Comparison of ENCODE assay signal across 7 mouse cellular contexts in the genomic region with DNA sequence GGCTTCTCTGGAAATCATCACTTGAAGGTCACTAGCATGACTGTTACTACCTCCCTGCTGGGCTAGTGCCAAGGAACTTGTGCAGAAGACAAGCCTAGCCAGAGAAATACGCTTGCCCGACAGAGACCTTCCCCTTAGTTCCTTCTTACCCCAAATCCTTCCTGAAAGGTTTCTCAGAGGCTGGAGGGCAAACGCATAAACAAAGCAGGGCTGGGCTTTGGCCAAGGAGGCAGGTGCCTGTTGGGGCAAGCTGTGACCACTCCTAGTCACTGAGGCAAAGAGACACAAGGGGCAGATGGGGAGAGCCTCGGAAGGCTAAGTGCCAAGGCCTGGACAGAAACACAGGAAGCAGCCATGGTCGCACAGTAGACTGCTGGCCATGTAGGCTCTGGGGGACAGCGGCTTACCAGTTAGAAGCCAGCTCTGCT. TPM values are rescaled to one million over a fixed set of nuclear protein-coding genes. Genes with fewer than 3 reads are reported as not detected.
DNase-seq lines count a peak whose midpoint lies in the region; ATAC-seq and TF ChIP-seq lines count a peak whose summit lies in the region.

No protein-coding gene starts in this region.

- no peaks in the 10 kb centered on the region for H3K9me3 ChIP-seq in liver, embryonic 11.5 days (ENCODE audit: control insufficient read depth, low read length)
- H3K9me3 ChIP-seq in heart, embryonic 12.5 days (replicated peaks): no peaks in the 10 kb centered on the region
- H3K9me3 ChIP-seq in midbrain, embryonic 15.5 days: no peaks in the 10 kb centered on the region
- no peaks in the 10 kb centered on the region for H3K9me3 ChIP-seq in neural tube, embryonic 15.5 days (replicated peaks)

- H3K4me1 ChIP-seq in liver, adult 2 months (ENCODE audit: control insufficient read depth, insufficient read depth, low read length): no peaks in the 10 kb centered on the region
- no peaks in the 10 kb centered on the region for H3K4me1 ChIP-seq in liver, embryonic 11.5 days (replicated peaks; ENCODE audit: control insufficient read depth, insufficient read depth, low read length)
- peaks cover 38% of the 10 kb centered on the region for H3K4me1 ChIP-seq in cerebellum, adult 2 months (ENCODE audit: control insufficient read depth, insufficient read depth, low read length)
- peaks cover 9% of the 10 kb centered on the region for H3K4me1 ChIP-seq in heart, embryonic 12.5 days (replicated peaks)
- H3K4me1 ChIP-seq in midbrain, embryonic 15.5 days: peaks cover 8% of the 10 kb centered on the region; the same call in 1 of the 2 replicates
- H3K4me1 ChIP-seq in neural tube, embryonic 15.5 days: no peaks in the 10 kb centered on the region

- ATAC-seq in liver, embryonic 11.5 days (replicated peaks; ENCODE audit: low FRiP score): no peak
- no peak; the same call in 1 of the 2 replicates for ATAC-seq in heart, embryonic 12.5 days (ENCODE audit: insufficient number of reproducible peaks, low FRiP score)
- no peak for ATAC-seq in midbrain, embryonic 15.5 days (replicated peaks)
- no peak for ATAC-seq in neural tube, embryonic 15.5 days (ENCODE audit: low FRiP score)

- no peak overlapping the region for H3K4me3 ChIP-seq in liver, adult 2 months (ENCODE audit: insufficient read depth, low read depth, low read length)
- H3K4me3 ChIP-seq in liver, embryonic 11.5 days (ENCODE audit: low read depth, low read length): no peak overlapping the region
- H3K4me3 ChIP-seq in cerebellum, adult 2 months (replicated peaks; ENCODE audit: insufficient read depth, low read depth, low read length): no peak overlapping the region
- no peak overlapping the region for H3K4me3 ChIP-seq in heart, embryonic 12.5 days
- no peak overlapping the region for H3K4me3 ChIP-seq in midbrain, embryonic 15.5 days
- H3K4me3 ChIP-seq in neural tube, embryonic 15.5 days (replicated peaks): no peak overlapping the region

- H3K36me3 ChIP-seq in liver, adult 2 months (ENCODE audit: control insufficient read depth, insufficient read depth, low read length): no peaks in the 10 kb centered on the region
- peaks cover 6% of the 10 kb centered on the region; the same call in 1 of the 2 replicates for H3K36me3 ChIP-seq in liver, embryonic 11.5 days (ENCODE audit: control insufficient read depth, insufficient read depth, low read length)
- peaks cover 33% of the 10 kb centered on the region for H3K36me3 ChIP-seq in heart, embryonic 12.5 days
- H3K36me3 ChIP-seq in midbrain, embryonic 15.5 days (replicated peaks): no peaks in the 10 kb centered on the region
- 0 out of 2 replicates have a peak, but pooled peaks cover 5% of the 10 kb centered on the region for H3K36me3 ChIP-seq in neural tube, embryonic 15.5 days

- H3K27me3 ChIP-seq in liver, adult 2 months (ENCODE audit: control insufficient read depth, insufficient read depth, low read length): no peaks in the 10 kb centered on the region
- no peaks in the 10 kb centered on the region for H3K27me3 ChIP-seq in liver, embryonic 11.5 days (replicated peaks; ENCODE audit: control insufficient read depth, insufficient read depth, low read length)
- H3K27me3 ChIP-seq in cerebellum, adult 2 months (ENCODE audit: control insufficient read depth, insufficient read depth, low read length): no peaks in the 10 kb centered on the region
- no peaks in the 10 kb centered on the region for H3K27me3 ChIP-seq in heart, embryonic 12.5 days (replicated peaks)
- H3K27me3 ChIP-seq in midbrain, embryonic 15.5 days (replicated peaks): no peaks in the 10 kb centered on the region
- no peaks in the 10 kb centered on the region for H3K27me3 ChIP-seq in neural tube, embryonic 15.5 days (replicated peaks)

- TF ChIP-seq CTCF in liver, adult 2 months (IDR thresholded peaks at IDR 0.05; ENCODE audit: low read depth, low read length): no peak
- no peak for TF ChIP-seq CTCF in cerebellum, adult 2 months (IDR thresholded peaks at IDR 0.05; ENCODE audit: borderline replicate concordance, insufficient read depth, low read depth, low read length)

- H3K9ac ChIP-seq in liver, adult 2 months (ENCODE audit: low read depth, low read length): no peak overlapping the region
- no peak overlapping the region for H3K9ac ChIP-seq in liver, embryonic 11.5 days (ENCODE audit: low read depth, low read length)
- H3K9ac ChIP-seq in heart, embryonic 12.5 days: no peak overlapping the region
- H3K9ac ChIP-seq in midbrain, embryonic 15.5 days: no peak overlapping the region
- no peak overlapping the region for H3K9ac ChIP-seq in neural tube, embryonic 15.5 days (replicated peaks)

- WGBS in liver, adult 2 months: 66% methylated on average over 6 of the region's 6 CpGs
- 64% methylated on average over 6 of the region's 6 CpGs for WGBS in liver, embryonic 11.5 days
- 6% methylated on average over 6 of the region's 6 CpGs for WGBS in cerebellum, adult 2 months
- 57% methylated on average over 6 of the region's 6 CpGs for WGBS in heart, embryonic 12.5 days
- 73% methylated on average over 6 of the region's 6 CpGs for WGBS in midbrain, embryonic 15.5 days
- WGBS in neural tube, embryonic 15.5 days: 77% methylated on average over 6 of the region's 6 CpGs

- no peaks in the 10 kb centered on the region for H3K79me2 ChIP-seq in liver, adult 2 months (ENCODE audit: control insufficient read depth, insufficient read depth, low read length)

- H3K4me2 ChIP-seq in liver, embryonic 11.5 days: no peak overlapping the region
- no peak overlapping the region for H3K4me2 ChIP-seq in heart, embryonic 12.5 days
- no peak overlapping the region for H3K4me2 ChIP-seq in midbrain, embryonic 15.5 days
- H3K4me2 ChIP-seq in neural tube, embryonic 15.5 days: no peak overlapping the region

- peak; percentile 37 for DNase-seq in liver, adult 2 months (ENCODE audit: extremely low read depth, low read depth, low spot score)
- DNase-seq in liver, embryonic 11.5 days (ENCODE audit: low spot score): no peak
- DNase-seq in cerebellum, adult 2 months: peak; percentile 86 to 90
- no peak for DNase-seq in thymus, postnatal 10 days (ENCODE audit: low spot score in 2 of 2)

- H3K27ac ChIP-seq in liver, adult 2 months (replicated peaks; ENCODE audit: insufficient read depth, low read depth, low read length): no peak overlapping the region
- H3K27ac ChIP-seq in liver, embryonic 11.5 days (ENCODE audit: low read depth, low read length): no peak overlapping the region
- peak overlapping the region; percentile 23; the same call in 1 of the 2 replicates for H3K27ac ChIP-seq in cerebellum, adult 2 months (ENCODE audit: insufficient read depth, low read length)
- H3K27ac ChIP-seq in heart, embryonic 12.5 days (ENCODE audit: poor library complexity, severe bottlenecking): peak overlapping the region; percentile 8; the same call in 1 of the 2 replicates
- H3K27ac ChIP-seq in midbrain, embryonic 15.5 days: peak overlapping the region; percentile 49; the same call in 1 of the 2 replicates
- no peak overlapping the region for H3K27ac ChIP-seq in neural tube, embryonic 15.5 days (replicated peaks)

- TF ChIP-seq POLR2A in liver, adult 2 months (IDR thresholded peaks at IDR 0.05; ENCODE audit: extremely low read depth, insufficient read depth, low read length): no peak
- TF ChIP-seq POLR2A in cerebellum, adult 2 months (IDR thresholded peaks at IDR 0.05; ENCODE audit: borderline replicate concordance, insufficient read depth, low read length): no peak

RNA-seq across cellular contexts. Expression of a gene that starts 37.7 kb away (rescaled TPM):
- total RNA-seq in liver, adult 2 months (2014; rRNA removed): 22.3 and 28.0 TPM in 2 replicates
- polyA plus RNA-seq in liver, adult 2 months (2012; rRNA removed): 13.5 and 14.7 TPM in 2 replicates
- 137 and 144 TPM in 2 replicates for polyA plus RNA-seq in liver, embryonic 11.5 days (2014; fragmentation: Nextera tagmentation; extraction: Ambion mirVana)
- 179 and 202 TPM in 2 replicates for polyA plus RNA-seq in cerebellum, adult 2 months (2012; rRNA removed)
- polyA plus RNA-seq in heart, embryonic 12.5 days (2016; fragmentation: Nextera tagmentation; extraction: Ambion mirVana): 164 and 168 TPM in 2 replicates
- 170 and 174 TPM in 2 replicates for polyA plus RNA-seq in midbrain, embryonic 15.5 days (2015; fragmentation: Nextera tagmentation; extraction: Ambion mirVana)
- polyA plus RNA-seq in neural tube, embryonic 15.5 days (2015; fragmentation: Nextera tagmentation; extraction: Ambion mirVana): 177 and 189 TPM in 2 replicates

Comparison
In these comparisons a context has a peak if more than half of its experiments do, and no peak if none do; other contexts are left out.
1. DNase-seq: peak in liver, adult 2 months (single experiment) and cerebellum, adult 2 months (2 of 2); none in liver, embryonic 11.5 days (single experiment) and thymus, postnatal 10 days (0 of 2).
2. H3K27ac ChIP-seq: peak in cerebellum, adult 2 months (single experiment), heart, embryonic 12.5 days (single experiment) and midbrain, embryonic 15.5 days (single experiment); none in liver, adult 2 months (single experiment), liver, embryonic 11.5 days (single experiment) and neural tube, embryonic 15.5 days (single experiment).